In the genomic region with DNA sequence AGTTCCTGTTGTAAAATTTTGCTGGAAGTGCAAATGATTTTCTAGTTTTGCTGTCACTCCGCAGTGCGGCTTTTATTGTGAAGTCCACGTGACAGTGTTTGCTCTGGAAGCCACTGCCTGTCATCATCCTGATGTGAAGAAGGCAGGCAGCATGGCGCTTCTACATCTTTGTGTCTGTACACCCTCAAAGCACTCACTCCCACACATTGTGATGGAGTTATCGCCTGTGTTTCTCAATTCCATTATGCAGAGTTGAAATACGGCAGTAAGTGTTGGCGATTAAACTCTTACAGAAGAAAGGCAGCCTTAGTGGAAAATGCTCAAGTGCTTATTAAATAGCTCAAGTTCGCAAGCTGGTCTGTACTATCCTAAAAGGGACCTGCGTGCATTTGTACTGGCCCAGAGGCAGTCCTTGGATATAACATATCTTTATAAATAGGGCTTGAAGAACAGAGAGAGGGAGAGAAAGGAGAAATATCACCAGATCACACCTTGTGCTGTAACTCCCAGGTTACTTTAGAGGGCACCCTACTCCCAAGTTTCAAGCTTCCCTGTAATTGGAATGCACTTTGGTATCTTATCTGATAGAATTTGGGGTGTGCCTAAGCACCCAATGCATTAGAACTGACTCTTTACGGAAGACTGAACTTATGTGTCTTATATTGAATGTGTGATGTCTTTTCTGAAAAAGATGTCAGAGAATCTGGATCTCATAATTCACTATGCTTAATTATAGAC, we compare ENCODE assay signal across 10 mouse cellular contexts.
A peak's percentile ranks its signal among the peaks of the same experiment; 100 is the strongest.
DNase-seq lines count a peak whose midpoint lies in the region; ATAC-seq and TF ChIP-seq lines count a peak whose summit lies in the region.
"Had no signal": no experiment of that assay in that cellular context is flagged by ENCODE, and none has a peak within 500 bp of the region (broad histone marks: within the 10 kb centered on the region; RNA-seq: fewer than 3 reads in every experiment).

No protein-coding gene starts in this region.

- H3K27me3 ChIP-seq in midbrain, embryonic 13.5 days = no peaks in the 10 kb centered on the region
- H3K27me3 ChIP-seq in midbrain, embryonic 11.5 days (ENCODE audit: control insufficient read depth, insufficient read depth, low read length) = no peaks in the 10 kb centered on the region
- H3K27me3 ChIP-seq in intestine, embryonic 14.5 days (replicated peaks; ENCODE audit: control insufficient read depth, insufficient read depth, low read length) = no peaks in the 10 kb centered on the region

- no peak overlapping the region for H3K27ac ChIP-seq in gastrocnemius, adult 2 months
- no peak overlapping the region for H3K27ac ChIP-seq in midbrain, embryonic 13.5 days
- H3K27ac ChIP-seq in midbrain, embryonic 11.5 days (ENCODE audit: low read depth, low read length) = no peak overlapping the region
- H3K27ac ChIP-seq in intestine, embryonic 14.5 days (ENCODE audit: low read depth) = no peak overlapping the region

- no peaks in the 10 kb centered on the region for H3K9me3 ChIP-seq in midbrain, embryonic 13.5 days
- no peaks in the 10 kb centered on the region for H3K9me3 ChIP-seq in midbrain, embryonic 11.5 days (ENCODE audit: control insufficient read depth, low read length)
- no peaks in the 10 kb centered on the region for H3K9me3 ChIP-seq in intestine, embryonic 14.5 days (ENCODE audit: control insufficient read depth, low read length)

- peaks cover 8% of the 10 kb centered on the region for H3K36me3 ChIP-seq in midbrain, embryonic 13.5 days
- H3K36me3 ChIP-seq in midbrain, embryonic 11.5 days (ENCODE audit: control insufficient read depth, insufficient read depth, low read length) = no peaks in the 10 kb centered on the region
- no peaks in the 10 kb centered on the region for H3K36me3 ChIP-seq in intestine, embryonic 14.5 days (ENCODE audit: control insufficient read depth, insufficient read depth, low read length)

- no peak overlapping the region for H3K4me3 ChIP-seq in gastrocnemius, adult 2 months
- no peak overlapping the region for H3K4me3 ChIP-seq in midbrain, embryonic 13.5 days (replicated peaks)
- no peak overlapping the region for H3K4me3 ChIP-seq in midbrain, embryonic 11.5 days (ENCODE audit: low read depth, low read length)
- H3K4me3 ChIP-seq in intestine, embryonic 14.5 days (ENCODE audit: low read depth, low read length) = no peak overlapping the region
- H3K4me3 ChIP-seq: myocyte had no signal

- H3K9ac ChIP-seq in midbrain, embryonic 13.5 days (replicated peaks) = 0 out of 2 replicates have a peak overlapping the region, but pooled peaks have one; percentile 2
- H3K9ac ChIP-seq in midbrain, embryonic 11.5 days (ENCODE audit: low read length) = no peak overlapping the region
- H3K9ac ChIP-seq in intestine, embryonic 14.5 days (ENCODE audit: low read length) = no peak overlapping the region

- 77% methylated on average over 10 of the region's 10 CpGs for WGBS in midbrain, embryonic 13.5 days
- 88% methylated on average over 10 of the region's 10 CpGs for WGBS in midbrain, embryonic 11.5 days
- WGBS in intestine, embryonic 14.5 days = 82% methylated on average over 10 of the region's 10 CpGs

- no peak overlapping the region for H3K4me2 ChIP-seq in midbrain, embryonic 13.5 days (replicated peaks)
- H3K4me2 ChIP-seq in midbrain, embryonic 11.5 days = no peak overlapping the region
- no peak overlapping the region for H3K4me2 ChIP-seq in intestine, embryonic 14.5 days (ENCODE audit: low read length)
- H3K4me2 ChIP-seq: heart, embryonic 11.5 days had no signal

- intact Hi-C loops in gastrocnemius, adult 2 months (cut with DNase I) = no loop called here
- intact Hi-C loops in gastrocnemius, postnatal 14 days (cut with DNase I; ENCODE audit: low total_unique reads) = loop anchor here (10.0 kb wide), 2 partner anchors 252 to 642 kb away; a partner anchor contains a TSS

- no peak for ATAC-seq in midbrain, embryonic 13.5 days
- ATAC-seq in midbrain, embryonic 11.5 days (ENCODE audit: low FRiP score) = no peak
- no peak for ATAC-seq in intestine, embryonic 14.5 days (replicated peaks; ENCODE audit: low FRiP score, low TSS enrichment, low read depth)

- H3K4me1 ChIP-seq in midbrain, embryonic 13.5 days (replicated peaks) = peaks cover 13% of the 10 kb centered on the region; the same call in 1 of the 2 replicates
- no peaks in the 10 kb centered on the region for H3K4me1 ChIP-seq in midbrain, embryonic 11.5 days (ENCODE audit: control insufficient read depth, insufficient read depth, low read length)
- peaks cover 11% of the 10 kb centered on the region; the same call in 1 of the 2 replicates for H3K4me1 ChIP-seq in intestine, embryonic 14.5 days (replicated peaks; ENCODE audit: control insufficient read depth, insufficient read depth, low read length)

- DNase-seq in gastrocnemius, adult 2 months = no peak
- DNase-seq in gastrocnemius, postnatal 14 days = no peak
- DNase-seq in midbrain, embryonic 11.5 days (ENCODE audit: low spot score, missing footprints) = no peak
- peak; percentile 27 for DNase-seq in intestine, embryonic 14.5 days (ENCODE audit: low spot score)
- DNase-seq in telencephalon, adult 2 months (ENCODE audit: low read depth, low spot score) = peak; percentile 50
- DNase-seq in adrenal gland, adult (ENCODE audit: inconsistent age in 2 of 2, low spot score in 1 of 2) = no peak
- DNase-seq in urinary bladder, postnatal 4 days (ENCODE audit: low spot score in 2 of 2) = no peak

- TF ChIP-seq CTCF in gastrocnemius, adult 2 months (IDR thresholded peaks at IDR 0.05) = peak; percentile 11; the same call in 1 of the 2 replicates

Comparison
In these comparisons a context has a peak if more than half of its experiments do, and no peak if none do; other contexts are left out.
1. DNase-seq: peak in intestine, embryonic 14.5 days (single experiment) and telencephalon, adult 2 months (single experiment); none in gastrocnemius, adult 2 months (single experiment), gastrocnemius, postnatal 14 days (single experiment), midbrain, embryonic 11.5 days (single experiment), adrenal gland, adult (0 of 2) and urinary bladder, postnatal 4 days (0 of 2).